Mouse (Mus musculus) spleen, embryonic (tissue): ENCODE measurements around the gene Por.

Experiments used
- CTCF ChIA-PET: fragments of 350-600 bp; sonication (Branson Sonifier 250); formaldehyde crosslinking; loops from one replicate; lab custom pipeline; 2022; lab: Charles Lee

Por gene

GRCm38 (mm10) chr5:135751041-135751440, 81.2 kb downstream of the Por start:
- CTCF ChIA-PET: no interaction called here

DNA sequence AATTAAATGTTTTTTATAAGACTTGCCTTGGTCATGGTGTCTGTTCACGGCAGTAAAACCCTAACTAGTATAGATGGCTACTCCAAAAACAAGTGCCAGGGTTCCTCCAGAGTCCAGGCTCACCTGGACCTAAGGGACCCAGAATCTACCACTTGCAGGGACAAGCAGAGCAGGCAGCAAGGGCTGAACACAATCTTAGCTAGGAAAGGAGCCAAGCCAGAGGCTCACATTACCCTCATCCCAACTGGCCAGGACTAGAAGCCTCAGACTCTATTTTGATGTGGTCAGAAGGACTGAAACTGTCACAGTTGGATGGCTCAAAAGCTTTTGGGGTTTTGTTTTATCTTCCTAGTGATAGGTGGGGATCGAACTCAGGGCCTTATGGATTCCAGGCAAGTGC, 81.8 kb downstream of the Por start:
- CTCF ChIA-PET: no interaction called here

DNA sequence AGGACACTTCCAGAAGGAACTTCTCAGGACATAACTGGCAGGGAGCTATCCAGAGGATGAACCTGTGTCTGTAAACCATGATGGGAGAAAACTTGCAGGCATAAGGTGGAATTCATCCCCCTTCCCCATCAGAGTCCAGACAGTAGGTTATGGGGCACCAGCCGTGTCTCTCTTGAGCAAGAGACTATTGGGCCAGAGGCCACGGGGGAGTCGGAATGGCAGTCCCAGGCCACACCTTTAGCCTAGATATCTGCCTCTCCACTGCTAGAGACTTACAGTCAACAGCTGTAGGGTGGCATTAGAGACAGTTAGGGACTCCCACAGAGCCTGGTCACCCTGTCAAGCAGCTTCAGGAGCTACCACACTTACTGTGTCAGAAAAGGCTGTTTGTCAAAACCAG, 92.0 kb downstream of the Por start:
- CTCF ChIA-PET: no interaction called here

DNA sequence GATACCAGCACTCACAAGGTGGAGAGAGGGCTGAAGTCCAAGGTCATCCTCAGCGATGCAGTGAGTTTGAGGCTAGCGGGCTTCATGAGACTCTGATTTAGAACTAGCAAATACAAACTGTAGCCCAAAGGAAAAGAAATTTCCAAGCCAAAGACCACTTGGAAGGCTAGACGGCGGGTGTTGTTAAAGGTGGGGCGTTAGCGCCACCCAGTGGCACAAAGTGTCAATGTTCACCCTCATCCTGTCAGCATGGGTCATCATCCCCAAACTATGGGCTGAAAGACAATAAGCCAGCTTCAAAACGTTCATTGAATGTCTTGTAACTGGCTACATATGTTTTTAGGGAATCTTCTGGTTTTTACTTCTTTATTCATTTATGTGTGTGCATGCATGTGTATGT, 93.7 kb downstream of the Por start:
- CTCF ChIA-PET: interaction anchor here (1.3 to 1.4 kb wide), 2 partner anchors 19 to 147 kb away, joined by 3 to 4 read pairs; partner anchors contain the start of gene Tmem120a

GRCm38 (mm10) chr5:135764971-135765370, 95.1 kb downstream of the Por start:
- CTCF ChIA-PET: no interaction called here

DNA sequence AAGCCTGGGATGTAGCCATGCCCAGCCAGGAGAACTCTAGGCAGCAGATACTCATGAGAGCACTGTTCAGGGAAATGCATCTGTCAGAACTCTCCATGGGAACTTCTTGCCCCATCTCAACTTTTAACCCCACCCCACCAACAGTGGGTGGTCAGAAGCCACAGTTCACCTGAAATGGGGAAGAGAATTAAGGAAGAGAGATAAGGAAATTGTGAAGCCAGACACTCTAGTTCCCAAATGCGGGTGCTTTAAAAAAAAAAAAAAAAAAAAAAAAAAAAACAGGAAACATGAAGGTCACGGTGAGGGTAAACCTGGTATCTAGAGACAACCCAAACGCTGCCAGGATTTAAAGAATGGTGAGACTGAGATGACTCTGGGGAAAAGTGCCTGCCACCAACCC, 102.7 kb downstream of the Por start:
- CTCF ChIA-PET: no interaction called here

DNA sequence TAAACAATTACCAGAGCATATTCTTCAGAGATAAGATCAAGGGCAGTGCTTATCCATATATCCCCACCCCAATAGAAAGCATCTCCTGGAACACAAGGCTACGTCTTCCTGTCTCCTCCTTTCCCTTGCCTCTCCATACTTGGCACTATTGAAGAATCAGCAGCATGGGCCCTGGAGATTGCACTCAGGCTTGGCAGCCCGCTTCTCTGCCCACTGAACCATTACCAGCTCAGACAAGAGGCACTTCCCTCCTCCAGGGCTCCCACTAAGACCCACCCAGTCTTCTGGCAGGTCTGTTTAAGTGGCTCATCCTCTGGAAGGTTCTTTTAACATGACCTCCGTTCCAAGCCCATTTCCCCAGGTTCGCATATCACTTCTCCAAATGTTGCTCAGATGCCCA, 106.7 kb downstream of the Por start:
- CTCF ChIA-PET: no interaction called here

GRCm38 (mm10) chr5:135777796-135778470, 108.1 kb downstream of the Por start, which contains the start of gene Styxl1:
Gene Styxl1, minus strand, starts transcription at chr5:135778385.
- CTCF ChIA-PET: interaction anchor here (0.6 kb wide), 1 partner anchor 419 kb away, joined by 3 read pairs; no protein-coding TSS in a partner anchor

DNA sequence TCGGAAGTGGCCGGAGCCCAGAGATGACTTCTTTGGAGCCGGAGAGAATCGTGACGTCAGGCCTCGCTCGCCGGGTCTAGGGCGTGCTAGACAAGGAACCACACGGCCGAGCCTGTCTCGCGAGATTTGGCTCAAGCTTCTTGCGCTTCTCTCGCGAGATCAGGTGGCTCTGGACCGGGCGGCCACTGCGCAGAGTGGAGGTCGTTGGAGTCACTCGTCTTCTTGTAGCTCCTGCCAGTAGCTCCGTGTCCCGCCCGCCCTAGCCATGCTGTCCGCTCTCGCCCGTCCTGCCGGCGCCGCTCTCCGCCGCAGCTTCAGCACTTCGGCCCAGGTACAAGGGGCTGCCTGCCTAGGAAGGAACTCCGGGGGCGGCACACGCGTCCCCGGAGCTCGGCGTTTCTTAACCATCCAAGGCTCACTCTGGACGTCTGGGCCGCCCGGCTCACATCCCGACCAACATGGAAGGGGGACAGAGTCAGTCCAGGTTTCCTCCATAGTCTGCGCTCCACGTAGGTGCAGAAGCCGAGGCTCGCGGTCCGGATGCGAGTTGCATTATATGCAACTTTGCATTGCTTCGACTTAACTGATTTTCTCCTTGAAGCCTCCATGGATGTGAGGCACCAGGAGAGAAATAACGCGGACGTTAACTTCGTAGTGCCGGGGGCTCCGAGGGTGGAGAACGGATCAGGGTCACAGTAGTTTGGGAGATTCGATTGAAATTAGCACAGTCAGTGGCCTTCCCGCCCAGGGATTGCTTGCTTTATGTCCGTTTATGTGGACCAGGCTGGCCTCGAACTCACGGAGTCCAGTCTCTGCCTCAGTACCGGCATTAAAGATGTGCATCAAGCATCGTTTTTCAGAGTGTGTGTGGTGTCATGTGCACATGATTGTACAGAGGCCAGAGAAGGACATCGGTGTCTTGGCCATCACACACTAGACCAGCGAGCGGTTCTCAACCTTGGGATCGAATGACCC, 108.9 kb downstream of the Por start, which contains the start of gene Mdh2:
Mdh2 (plus strand) TSS at position 10 of the 975 bp plus-strand sequence.
- CTCF ChIA-PET: interaction anchor here (0.6 kb wide), 1 partner anchor 418 kb away, joined by 3 read pairs; no protein-coding TSS in a partner anchor

- CTCF ChIA-PET: interaction anchor here (0.5 kb wide), 1 partner anchor 64 kb away, joined by 4 read pairs; no protein-coding TSS in a partner anchor
These were observed 110.5 kb downstream of the Por start for GRCm38 (mm10) chr5:135780331-135780730.

- CTCF ChIA-PET: no interaction called here
These were observed 113.1 kb downstream of the Por start for GRCm38 (mm10) chr5:135782901-135783300.
